Mouse (Mus musculus) thymus, adult 2 months (tissue): ENCODE results near the gene Slco2b1.

Experiments
- CTCF ChIP-seq: fragments of 200-500 bp; IDR thresholded peaks from 2 replicates; pipeline ENCODE4 v1.5.1; 2012; ENCODE audit warnings: mild to moderate bottlenecking, control low read depth, low read length, moderate library complexity, borderline replicate concordance; ENCODE audit not compliant: control insufficient read depth, poor library complexity, insufficient read depth; ENCODE audit errors: extremely low read depth
- POLR2A ChIP-seq: fragments of 200-500 bp; IDR thresholded peaks from 2 replicates; pipeline ENCODE4 v1.6.1; 2012; ENCODE audit warnings: mild to moderate bottlenecking, low read length, control low read depth, moderate library complexity; ENCODE audit not compliant: control insufficient read depth, poor library complexity, insufficient read depth; ENCODE audit errors: extremely low read depth

DNA sequence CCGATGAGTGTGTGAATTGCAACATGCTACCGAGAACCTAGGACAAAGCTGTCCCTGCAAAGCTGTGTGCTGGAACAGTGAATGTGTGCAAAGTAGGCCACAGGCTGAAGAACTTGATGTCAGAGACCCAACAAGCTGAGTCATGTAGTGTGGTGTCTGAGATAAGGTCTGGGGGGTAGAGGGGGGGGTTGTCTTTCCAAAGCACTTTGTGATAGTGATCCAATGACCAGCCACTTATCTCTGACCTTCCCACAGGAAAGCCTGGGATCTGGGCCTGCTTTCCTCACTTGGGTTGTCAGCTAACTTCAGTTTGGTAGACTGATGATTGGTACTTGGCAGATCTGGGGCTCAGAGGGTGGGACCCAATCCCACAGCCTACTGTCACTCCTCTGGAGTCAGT is 23.5 kb upstream of the Slco2b1 start:
- TF ChIP-seq POLR2A (no peak), CTCF (no peak)
